Mouse (Mus musculus): ENCODE measurements around the gene Ttc7b.

DNA sequence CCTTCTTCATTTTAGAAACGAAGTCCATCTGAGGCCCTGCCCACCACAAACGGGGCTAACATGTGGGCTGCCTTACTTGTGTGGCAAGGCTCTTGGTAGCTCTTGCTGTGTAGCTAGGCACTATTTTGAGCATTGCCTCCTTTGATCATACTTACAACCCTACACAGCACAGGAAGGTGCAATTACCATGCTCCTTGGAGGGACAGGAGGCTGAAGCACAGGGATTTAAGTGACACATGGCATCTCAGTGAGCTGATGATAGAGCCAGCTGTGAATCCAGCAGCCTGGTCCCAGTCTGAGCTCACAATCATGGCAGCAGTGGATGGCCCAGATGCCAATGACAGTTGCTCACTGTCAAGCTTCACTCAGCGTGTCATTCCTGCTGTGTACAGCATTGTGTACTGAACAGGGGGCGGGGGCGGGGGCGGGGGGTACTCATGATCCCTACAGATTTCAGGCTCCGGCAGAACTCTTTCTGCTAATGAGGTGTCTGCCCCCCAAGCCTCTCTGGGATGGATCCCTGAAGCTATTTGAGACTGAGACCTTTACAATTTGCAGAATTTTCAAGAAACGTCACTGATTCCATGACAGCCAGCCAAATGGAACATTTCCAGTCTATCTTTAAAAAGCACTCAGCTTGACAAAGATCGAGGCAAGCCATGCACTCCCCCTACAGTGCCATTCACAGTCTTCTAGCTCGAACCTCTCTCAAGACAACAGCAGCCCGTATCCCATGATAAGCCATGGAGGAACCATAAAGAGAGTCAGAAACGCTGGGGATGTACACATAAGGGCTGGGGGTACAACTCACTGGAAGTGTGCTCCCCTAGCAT is 130.5 kb downstream of the Ttc7b start:
- TF ChIP-seq POLR2A (IDR thresholded peaks at IDR 0.05; ENCODE audit: extremely low read depth, insufficient read depth, low read length) (no peak), CTCF (IDR thresholded peaks at IDR 0.05; ENCODE audit: low read depth, low read length) (no peak)
